In the genomic region with DNA sequence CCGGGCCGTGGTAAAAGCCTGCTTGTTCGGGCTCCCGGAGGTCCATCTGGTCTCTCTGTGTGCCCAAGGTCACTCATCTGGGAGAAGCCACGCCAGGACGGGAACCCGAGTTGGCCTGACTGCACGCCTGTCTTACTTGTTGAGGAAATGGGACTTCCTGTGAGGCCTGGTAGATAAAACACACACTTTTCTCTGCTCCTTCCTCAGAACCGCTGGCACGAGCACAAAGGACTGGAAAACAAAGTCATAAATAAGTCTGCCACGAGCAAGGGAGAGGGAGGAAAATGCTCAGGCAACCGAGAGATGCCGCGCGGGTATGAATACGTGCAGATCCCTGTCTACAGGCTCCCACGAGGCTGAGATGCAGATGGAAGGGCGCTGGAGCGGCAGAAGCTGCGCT, we compare ENCODE assay signal across 9 mouse cellular contexts.
DNase-seq lines count a peak whose midpoint lies in the region; ATAC-seq and TF ChIP-seq lines count a peak whose summit lies in the region.
"Had no signal": no experiment of that assay in that cellular context is flagged by ENCODE, and none has a peak within 500 bp of the region (broad histone marks: within the 10 kb centered on the region; RNA-seq: fewer than 3 reads in every experiment).

No protein-coding gene starts in this region.

- intact Hi-C loops in gastrocnemius, adult 2 months (cut with DNase I) = no loop called here

- H3K4me3 ChIP-seq in gastrocnemius, adult 2 months = no peak overlapping the region
- no peak overlapping the region for H3K4me3 ChIP-seq in forebrain, embryonic 12.5 days (replicated peaks)
- no peak overlapping the region for H3K4me3 ChIP-seq in hindbrain, embryonic 14.5 days (replicated peaks; ENCODE audit: low read length)
- H3K4me3 ChIP-seq in liver, embryonic 13.5 days (replicated peaks) = no peak overlapping the region
- H3K4me3 ChIP-seq in olfactory bulb, adult 2 months (ENCODE audit: insufficient read depth, low read depth, low read length) = no peak overlapping the region
- H3K4me3 ChIP-seq: erythroblast, embryonic 14.5 days had no signal

- no peak overlapping the region for H3K27ac ChIP-seq in gastrocnemius, adult 2 months
- peak overlapping the region; percentile 25; the same call in 1 of the 2 replicates for H3K27ac ChIP-seq in forebrain, embryonic 12.5 days
- 0 out of 2 replicates have a peak overlapping the region, but pooled peaks have one; percentile 6 for H3K27ac ChIP-seq in hindbrain, embryonic 14.5 days
- H3K27ac ChIP-seq in liver, embryonic 13.5 days = no peak overlapping the region
- H3K27ac ChIP-seq in olfactory bulb, adult 2 months (ENCODE audit: insufficient read depth, low read depth, low read length) = no peak overlapping the region

- peaks cover 17% of the 10 kb centered on the region for H3K4me1 ChIP-seq in forebrain, embryonic 12.5 days
- 0 out of 2 replicates have a peak, but pooled peaks cover 5% of the 10 kb centered on the region for H3K4me1 ChIP-seq in hindbrain, embryonic 14.5 days (replicated peaks; ENCODE audit: control insufficient read depth, insufficient read depth, low read length)
- peaks cover 12% of the 10 kb centered on the region for H3K4me1 ChIP-seq in liver, embryonic 13.5 days (replicated peaks)
- H3K4me1 ChIP-seq in olfactory bulb, adult 2 months (ENCODE audit: control insufficient read depth, insufficient read depth, low read length) = peaks cover 16% of the 10 kb centered on the region

- DNase-seq in gastrocnemius, adult 2 months = peak; percentile 49
- no peak for DNase-seq in gastrocnemius, postnatal 25 days
- no peak for DNase-seq in hindbrain, embryonic 14.5 days (ENCODE audit: low spot score)
- no peak for DNase-seq in liver, embryonic 13.5 days
- no peak for DNase-seq in cerebellum, adult 18-20 months

- 65% methylated on average over 20 of the region's 20 CpGs for WGBS in forebrain, embryonic 12.5 days
- 35% methylated on average over 20 of the region's 20 CpGs for WGBS in hindbrain, embryonic 14.5 days
- WGBS in liver, embryonic 13.5 days (ENCODE audit: insufficient replicate concordance) = 14% methylated on average over 20 of the region's 20 CpGs
- 44% methylated on average over 20 of the region's 20 CpGs for WGBS in olfactory bulb, adult 2 months

- no peak for TF ChIP-seq POLR2A in olfactory bulb, adult 2 months (IDR thresholded peaks at IDR 0.05; ENCODE audit: insufficient read depth, low read depth, low read length)

- no peaks in the 10 kb centered on the region for H3K9me3 ChIP-seq in forebrain, embryonic 12.5 days
- H3K9me3 ChIP-seq in hindbrain, embryonic 14.5 days (ENCODE audit: control insufficient read depth, low read length) = no peaks in the 10 kb centered on the region
- no peaks in the 10 kb centered on the region for H3K9me3 ChIP-seq in liver, embryonic 13.5 days (replicated peaks)

- no peaks in the 10 kb centered on the region for H3K36me3 ChIP-seq in forebrain, embryonic 12.5 days (replicated peaks)
- no peaks in the 10 kb centered on the region for H3K36me3 ChIP-seq in hindbrain, embryonic 14.5 days (replicated peaks; ENCODE audit: control insufficient read depth, insufficient read depth)
- no peaks in the 10 kb centered on the region for H3K36me3 ChIP-seq in liver, embryonic 13.5 days

- peaks cover 4% of the 10 kb centered on the region; the same call in 1 of the 2 replicates for H3K27me3 ChIP-seq in forebrain, embryonic 12.5 days
- peaks cover 8% of the 10 kb centered on the region for H3K27me3 ChIP-seq in hindbrain, embryonic 14.5 days (ENCODE audit: control insufficient read depth, insufficient read depth, low read length)
- no peaks in the 10 kb centered on the region; the same call in 1 of the 2 replicates for H3K27me3 ChIP-seq in liver, embryonic 13.5 days

- ATAC-seq in forebrain, embryonic 12.5 days (ENCODE audit: low FRiP score) = no peak
- no peak for ATAC-seq in hindbrain, embryonic 14.5 days (ENCODE audit: low FRiP score)
- ATAC-seq in liver, embryonic 13.5 days (ENCODE audit: low read depth) = no peak
- ATAC-seq in frontal cortex, adult (ENCODE audit: low TSS enrichment) = no peak

- TF ChIP-seq CTCF in gastrocnemius, adult 2 months (IDR thresholded peaks at IDR 0.05) = no peak
- TF ChIP-seq CTCF in olfactory bulb, adult 2 months (IDR thresholded peaks at IDR 0.05; ENCODE audit: insufficient read depth, low read depth, low read length) = 0 out of 2 replicates have a peak, but pooled peaks have one; percentile 4

- H3K4me2 ChIP-seq in forebrain, embryonic 12.5 days = no peak overlapping the region
- H3K4me2 ChIP-seq in hindbrain, embryonic 14.5 days (replicated peaks) = no peak overlapping the region
- H3K4me2 ChIP-seq in liver, embryonic 13.5 days = 0 out of 2 replicates have a peak overlapping the region, but pooled peaks have one; percentile 1

- H3K9ac ChIP-seq in forebrain, embryonic 12.5 days = no peak overlapping the region; the same call in 1 of the 2 replicates
- H3K9ac ChIP-seq in hindbrain, embryonic 14.5 days = no peak overlapping the region
- H3K9ac ChIP-seq in liver, embryonic 13.5 days = no peak overlapping the region

Comparison
In these comparisons a context has a peak if more than half of its experiments do, and no peak if none do; other contexts are left out.
1. H3K27ac ChIP-seq: peak in forebrain, embryonic 12.5 days (single experiment) and hindbrain, embryonic 14.5 days (single experiment); none in gastrocnemius, adult 2 months (single experiment), liver, embryonic 13.5 days (single experiment) and olfactory bulb, adult 2 months (single experiment).